Comparison of ENCODE assay signal across 18 mouse cellular contexts in genomic region chr1:42707611-42708130, GRCm38 (mm10). TPM values are rescaled to one million over a fixed set of nuclear protein-coding genes. Genes with fewer than 3 reads are reported as not detected.
DNase-seq lines count a peak whose midpoint lies in the region; ATAC-seq lines count a peak whose summit lies in the region.
"Had no signal": no experiment of that assay in that cellular context is flagged by ENCODE, and none has a peak within 500 bp of the region (broad histone marks: within the 10 kb centered on the region; RNA-seq: fewer than 3 reads in every experiment).

No protein-coding gene starts in this region.

- no peaks in the 10 kb centered on the region for H3K9me3 ChIP-seq in kidney, embryonic 15.5 days (replicated peaks)
- no peaks in the 10 kb centered on the region for H3K9me3 ChIP-seq in forebrain, embryonic 12.5 days
- no peaks in the 10 kb centered on the region for H3K9me3 ChIP-seq in hindbrain, embryonic 15.5 days
- H3K9me3 ChIP-seq in neural tube, embryonic 11.5 days (ENCODE audit: control insufficient read depth, low read length) = no peaks in the 10 kb centered on the region
- H3K9me3 ChIP-seq: liver, embryonic 12.5 days; stomach, embryonic 15.5 days had no signal

- H3K27ac ChIP-seq in kidney, embryonic 15.5 days = peak overlapping the region; percentile 28; the same call in 1 of the 2 replicates
- H3K27ac ChIP-seq in forebrain, embryonic 12.5 days = peak overlapping the region; percentile 84
- H3K27ac ChIP-seq in hindbrain, embryonic 15.5 days (replicated peaks) = no peak overlapping the region
- H3K27ac ChIP-seq in neural tube, embryonic 11.5 days (ENCODE audit: low read depth, low read length) = no peak overlapping the region
- H3K27ac ChIP-seq: liver, embryonic 12.5 days; stomach, embryonic 15.5 days had no signal

- no peak for ATAC-seq in kidney, embryonic 15.5 days (replicated peaks; ENCODE audit: low FRiP score)
- ATAC-seq in forebrain, embryonic 12.5 days (ENCODE audit: low FRiP score) = no peak
- ATAC-seq in hindbrain, embryonic 15.5 days (ENCODE audit: low FRiP score, low read depth) = no peak
- no peak for ATAC-seq in neural tube, embryonic 11.5 days (ENCODE audit: insufficient read depth, low FRiP score, low TSS enrichment)
- ATAC-seq: liver, embryonic 12.5 days had no signal

- no peak for DNase-seq in kidney, postnatal 14 days
- no peak for DNase-seq in neural tube, embryonic 11.5 days (ENCODE audit: low spot score)
- DNase-seq in adrenal gland, adult 2 months = no peak
- DNase-seq in adrenal gland, postnatal 36 days = no peak
- DNase-seq in cerebellum, adult 11 months = no peak
- DNase-seq: cerebellum, adult 9-10 months; heart, postnatal 36 days; layer of hippocampus, postnatal 36 days; lung, postnatal 14 days; thymus, postnatal 25 days had no signal

- peaks cover 30% of the 10 kb centered on the region for H3K4me1 ChIP-seq in kidney, embryonic 15.5 days
- peaks cover 89% of the 10 kb centered on the region for H3K4me1 ChIP-seq in forebrain, embryonic 12.5 days
- H3K4me1 ChIP-seq in hindbrain, embryonic 15.5 days (replicated peaks) = peaks cover 42% of the 10 kb centered on the region
- H3K4me1 ChIP-seq in neural tube, embryonic 11.5 days (ENCODE audit: control insufficient read depth, insufficient read depth, low read length) = peaks cover 33% of the 10 kb centered on the region
- H3K4me1 ChIP-seq: liver, embryonic 12.5 days; stomach, embryonic 15.5 days had no signal

- WGBS in kidney, embryonic 15.5 days = 2% methylated on average over 4 of the region's 4 CpGs
- 7% methylated on average over 4 of the region's 4 CpGs for WGBS in forebrain, embryonic 12.5 days
- whole genome bisulfite sequencing in hindbrain, embryonic 15.5 days = 17% methylated on average over 4 of the region's 4 CpGs
- WGBS in neural tube, embryonic 11.5 days = 5% methylated on average over 4 of the region's 4 CpGs

- H3K27me3 ChIP-seq in kidney, embryonic 15.5 days = peaks cover 98% of the 10 kb centered on the region
- H3K27me3 ChIP-seq in forebrain, embryonic 12.5 days = peaks cover 22% of the 10 kb centered on the region
- H3K27me3 ChIP-seq in hindbrain, embryonic 15.5 days = no peaks in the 10 kb centered on the region
- H3K27me3 ChIP-seq in neural tube, embryonic 11.5 days (ENCODE audit: control insufficient read depth, insufficient read depth, low read length) = peaks cover 44% of the 10 kb centered on the region

- H3K36me3 ChIP-seq in kidney, embryonic 15.5 days = no peaks in the 10 kb centered on the region
- peaks cover 19% of the 10 kb centered on the region; the same call in 1 of the 2 replicates for H3K36me3 ChIP-seq in forebrain, embryonic 12.5 days (replicated peaks)
- H3K36me3 ChIP-seq in hindbrain, embryonic 15.5 days = no peaks in the 10 kb centered on the region
- H3K36me3 ChIP-seq in neural tube, embryonic 11.5 days (ENCODE audit: control insufficient read depth, insufficient read depth, low read length) = no peaks in the 10 kb centered on the region
- H3K36me3 ChIP-seq: liver, embryonic 12.5 days; stomach, embryonic 15.5 days had no signal

- no peak overlapping the region for H3K4me3 ChIP-seq in kidney, embryonic 15.5 days (replicated peaks)
- H3K4me3 ChIP-seq in forebrain, embryonic 12.5 days (replicated peaks) = peak overlapping the region; percentile 56
- H3K4me3 ChIP-seq in hindbrain, embryonic 15.5 days = no peak overlapping the region
- H3K4me3 ChIP-seq in neural tube, embryonic 11.5 days (ENCODE audit: low read depth, low read length) = no peak overlapping the region
- H3K4me3 ChIP-seq: liver, embryonic 12.5 days; stomach, embryonic 15.5 days had no signal

- H3K4me2 ChIP-seq in kidney, embryonic 15.5 days = no peak overlapping the region
- peak overlapping the region; percentile 72 for H3K4me2 ChIP-seq in forebrain, embryonic 12.5 days
- H3K4me2 ChIP-seq in hindbrain, embryonic 15.5 days = peak overlapping the region; percentile 7; the same call in 1 of the 2 replicates
- H3K4me2 ChIP-seq in neural tube, embryonic 11.5 days (ENCODE audit: low read depth) = peak overlapping the region; percentile 18
- H3K4me2 ChIP-seq: liver, embryonic 12.5 days; stomach, embryonic 15.5 days had no signal

- no peak overlapping the region for H3K9ac ChIP-seq in kidney, embryonic 15.5 days
- peak overlapping the region; percentile 81 for H3K9ac ChIP-seq in forebrain, embryonic 12.5 days
- no peak overlapping the region for H3K9ac ChIP-seq in hindbrain, embryonic 15.5 days
- no peak overlapping the region; the same call in 1 of the 2 replicates for H3K9ac ChIP-seq in neural tube, embryonic 11.5 days (ENCODE audit: low read length)
- H3K9ac ChIP-seq: liver, embryonic 12.5 days; stomach, embryonic 15.5 days had no signal

RNA-seq across cellular contexts. Expression of gene Pou3f3, which starts 12.1 kb away (rescaled TPM):
- polyA plus RNA-seq in kidney, embryonic 15.5 days (2015; fragmentation: Nextera tagmentation; extraction: Ambion mirVana) = 8.9 and 9.2 TPM in 2 replicates
- 38.2 and 46.0 TPM in 2 replicates for polyA plus RNA-seq in forebrain, embryonic 12.5 days (2016; fragmentation: Nextera tagmentation; extraction: Ambion mirVana)
- 11.0 and 16.4 TPM in 2 replicates for polyA plus RNA-seq in hindbrain, embryonic 15.5 days (2015; fragmentation: Nextera tagmentation; extraction: Ambion mirVana)
- 11.4 and 11.9 TPM in 2 replicates for polyA plus RNA-seq in neural tube, embryonic 11.5 days (2014; fragmentation: Nextera tagmentation; extraction: Ambion mirVana)
- not detected for total RNA-seq in adrenal gland, adult 2 months (2021)
- 0.02 TPM in 2 replicates for polyA plus RNA-seq in adrenal gland, adult 2 months (2012; rRNA removed)
- under 1 TPM in 1 of 2 experiments, not detected in 1; 0.07 TPM for total RNA-seq in adrenal gland, postnatal 36 days (2021)
- total RNA-seq: gastrocnemius, adult 18-20 months; heart, postnatal 36 days; MEL had no signal
- polyA plus RNA-seq: small intestine, adult 2 months had no signal

Comparison
In these comparisons a context has a peak if more than half of its experiments do, and no peak if none do; other contexts are left out.
1. H3K27ac ChIP-seq: peak in kidney, embryonic 15.5 days (single experiment) and forebrain, embryonic 12.5 days (single experiment); none in hindbrain, embryonic 15.5 days (single experiment) and neural tube, embryonic 11.5 days (single experiment).